Mouse (Mus musculus): ENCODE measurements around the gene Shf.

The Shf gene

DNA sequence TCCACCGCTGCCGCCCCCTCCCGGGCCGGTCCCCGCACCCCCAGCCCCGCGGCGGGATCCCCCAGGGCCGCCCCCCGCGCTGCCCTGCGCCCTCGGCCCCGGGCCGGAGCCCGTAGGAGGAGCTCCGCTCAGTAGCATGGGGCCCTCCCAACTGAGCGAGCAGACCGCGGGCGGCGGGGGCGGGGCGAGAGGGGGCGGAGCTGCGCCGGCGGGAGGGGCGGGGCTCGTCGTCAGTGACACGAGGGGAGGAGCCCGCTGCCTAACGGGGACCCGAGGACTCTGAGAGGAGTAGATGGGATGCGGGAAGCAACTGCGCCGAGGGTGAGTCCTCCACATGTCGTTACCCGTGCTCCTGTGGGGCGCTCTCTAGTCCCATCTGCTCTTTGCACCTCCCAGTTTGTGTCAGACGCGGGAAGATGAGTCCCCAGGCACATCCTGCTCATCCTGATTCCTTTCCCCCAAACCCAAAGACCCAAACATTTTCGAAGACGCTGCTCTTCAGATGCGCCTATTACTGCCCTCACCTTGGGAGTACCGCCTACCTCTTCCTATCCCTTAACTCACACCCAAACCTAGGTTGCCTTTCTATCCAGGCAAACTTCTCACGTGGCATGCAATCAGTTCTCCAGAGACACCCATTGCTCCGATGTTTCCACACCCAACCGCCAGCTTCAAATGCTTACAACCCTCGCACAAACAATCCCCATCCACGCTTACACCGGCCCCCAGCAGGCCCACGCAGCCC is at the start of gene Shf:
Gene Shf, minus strand, starts transcription at position 168 of the 745 bp plus-strand sequence.
- DNase-seq: peak; percentile 99

DNA sequence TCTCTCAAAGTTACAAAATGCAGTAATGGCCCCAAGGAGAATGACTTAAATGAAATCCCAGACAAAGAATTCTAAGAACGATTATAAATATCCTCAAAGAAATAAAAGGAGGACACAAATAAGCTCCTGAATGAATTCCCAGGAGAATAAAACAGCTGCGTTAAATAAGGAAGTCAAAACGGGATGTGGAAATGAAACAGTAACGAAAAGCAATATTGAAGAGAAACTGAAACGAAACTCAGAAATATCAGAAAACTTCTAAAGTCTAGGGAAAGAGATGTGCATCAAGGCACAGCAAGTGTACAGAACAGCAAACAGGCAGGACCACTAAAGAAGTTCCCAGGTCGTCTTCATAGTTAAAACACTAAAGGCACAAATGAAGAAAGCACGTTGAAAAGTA is 40.0 kb upstream of the Shf start:
- DNase-seq: no peak

DNA sequence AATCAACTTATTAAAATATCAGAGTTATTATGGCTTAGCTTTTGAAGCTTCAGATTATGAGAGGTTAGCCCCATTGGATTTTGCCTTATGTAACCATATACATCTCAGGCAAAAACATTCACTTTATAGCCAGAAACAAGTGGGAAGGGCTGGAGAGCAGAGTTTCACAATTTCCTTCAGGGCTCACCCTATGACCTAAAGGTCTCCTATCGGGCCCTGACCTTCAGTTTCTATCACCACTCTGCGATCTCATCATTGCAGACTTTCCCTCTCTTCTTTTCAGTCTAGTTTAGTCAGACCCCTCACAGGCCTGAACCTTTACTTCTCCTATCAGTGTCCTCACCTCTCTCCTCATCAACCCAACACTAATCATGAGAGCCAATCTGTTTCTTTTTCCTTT is 38.6 kb upstream of the Shf start:
- no peak for DNase-seq

DNA sequence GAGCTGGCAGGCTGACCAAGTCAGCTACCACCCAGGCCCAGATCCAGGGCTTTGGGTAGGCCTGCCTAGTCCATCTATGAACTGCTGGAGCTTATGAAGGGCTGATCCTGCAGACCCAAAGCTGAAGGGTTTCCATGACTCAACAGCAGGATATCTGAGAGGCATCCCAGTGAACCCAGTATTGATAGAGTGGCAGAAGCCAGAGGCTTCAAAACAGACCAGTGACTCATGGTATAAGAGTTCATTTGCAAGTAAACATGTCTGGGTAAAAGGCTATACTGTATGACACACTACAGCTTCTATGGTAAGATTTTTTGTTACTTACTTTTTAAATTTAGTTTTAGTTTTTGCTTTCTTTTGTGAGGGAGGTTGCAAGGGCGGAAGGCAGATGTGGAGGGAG is 27.2 kb upstream of the Shf start:
- DNase-seq: no peak

DNA sequence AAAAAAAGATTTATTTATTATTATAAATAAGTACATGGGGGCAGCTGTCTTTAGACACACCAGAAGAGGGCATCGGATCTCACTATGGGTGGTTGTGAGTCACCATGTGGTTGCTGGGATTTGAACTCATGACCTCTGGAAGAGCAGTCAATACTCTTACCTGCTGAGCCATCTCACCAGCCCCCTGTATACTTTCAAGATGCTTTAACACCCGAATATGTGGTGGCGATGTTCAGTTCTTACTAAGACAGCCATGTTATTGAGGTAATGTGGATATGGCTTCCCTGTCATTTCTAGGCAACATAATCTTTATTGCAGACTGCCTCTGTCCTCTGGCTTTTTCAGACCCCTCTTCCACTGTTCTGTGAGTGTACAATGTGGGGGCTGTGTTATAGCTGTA is 18.2 kb upstream of the Shf start:
- DNase-seq: peak; percentile 33

DNA sequence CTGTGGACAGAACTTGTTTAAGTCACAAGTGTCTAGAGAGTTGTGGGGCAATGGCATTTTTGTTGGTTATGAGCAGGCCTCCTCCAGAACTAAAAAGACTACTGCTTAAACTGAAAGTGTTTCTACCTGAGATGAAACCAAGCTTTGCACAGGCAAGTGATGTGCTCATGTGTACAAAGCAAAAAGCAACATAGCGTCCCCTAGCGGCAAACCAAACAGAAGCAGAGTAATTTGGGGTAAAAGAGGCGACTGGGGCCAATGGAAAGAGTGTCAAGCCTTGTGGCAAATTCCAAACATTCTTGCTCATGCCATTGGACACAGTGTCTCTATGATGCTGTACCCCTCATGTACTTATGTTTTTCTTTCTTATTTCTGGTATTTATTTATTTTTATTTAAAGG is 16.1 kb upstream of the Shf start:
- DNase-seq: peak; percentile 35

DNA sequence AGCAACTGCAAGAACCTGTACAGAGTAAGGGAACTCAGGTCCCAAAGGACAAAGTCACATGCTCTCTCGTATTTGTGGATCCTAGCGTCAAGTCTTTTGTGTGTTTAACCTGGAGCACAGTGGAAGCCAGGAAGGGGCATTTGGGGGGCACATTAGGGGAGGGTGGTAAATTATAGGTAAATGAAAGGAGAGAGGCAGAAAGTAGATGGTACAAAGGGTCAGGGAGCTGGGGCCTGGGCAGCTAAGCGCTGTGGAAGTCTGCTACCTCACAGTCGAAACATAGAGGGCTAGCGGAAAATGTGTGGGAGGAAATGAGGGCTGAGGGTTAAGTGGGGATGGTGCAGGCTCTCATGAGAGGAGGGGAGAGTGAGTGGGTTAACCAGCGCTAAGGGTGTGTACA is 13.2 kb upstream of the Shf start:
- DNase-seq: peak; percentile 91

DNA sequence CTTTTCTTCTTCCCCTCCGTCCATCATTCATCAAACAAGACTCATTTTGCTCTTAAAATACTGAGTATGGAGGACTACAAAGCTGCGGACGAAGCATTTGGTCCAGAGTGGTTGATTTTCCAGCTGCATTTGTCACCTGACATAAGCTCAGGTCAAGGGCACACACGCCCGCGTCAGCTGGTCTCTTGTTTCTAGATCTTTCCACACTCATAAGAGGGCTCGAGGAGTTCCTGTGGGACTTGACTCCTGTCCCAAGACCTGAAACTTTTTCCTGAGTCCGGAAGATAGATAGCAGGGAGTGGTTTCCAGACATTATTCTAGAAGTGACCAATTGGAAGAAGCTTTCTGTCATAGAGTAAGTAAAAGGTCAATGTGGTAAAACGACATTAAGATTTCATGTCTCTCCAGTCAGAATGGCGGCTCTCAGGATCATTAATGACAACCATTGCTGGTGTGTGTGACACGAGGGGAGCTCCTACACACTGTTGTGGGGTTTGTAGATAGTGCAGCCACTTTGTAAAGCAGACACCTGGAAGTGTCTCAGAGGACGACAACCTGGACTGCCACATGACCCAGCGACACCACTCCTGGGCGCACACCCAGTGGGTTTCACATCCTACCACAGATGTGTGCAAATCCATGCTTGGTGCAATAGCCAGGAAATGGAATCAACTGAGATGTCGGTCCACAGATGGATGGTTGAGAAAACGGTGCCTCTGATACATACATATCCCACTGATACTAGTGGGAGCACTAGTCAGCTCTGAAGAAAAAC is 12.6 kb upstream of the Shf start:
- peak; percentile 99 for DNase-seq

DNA sequence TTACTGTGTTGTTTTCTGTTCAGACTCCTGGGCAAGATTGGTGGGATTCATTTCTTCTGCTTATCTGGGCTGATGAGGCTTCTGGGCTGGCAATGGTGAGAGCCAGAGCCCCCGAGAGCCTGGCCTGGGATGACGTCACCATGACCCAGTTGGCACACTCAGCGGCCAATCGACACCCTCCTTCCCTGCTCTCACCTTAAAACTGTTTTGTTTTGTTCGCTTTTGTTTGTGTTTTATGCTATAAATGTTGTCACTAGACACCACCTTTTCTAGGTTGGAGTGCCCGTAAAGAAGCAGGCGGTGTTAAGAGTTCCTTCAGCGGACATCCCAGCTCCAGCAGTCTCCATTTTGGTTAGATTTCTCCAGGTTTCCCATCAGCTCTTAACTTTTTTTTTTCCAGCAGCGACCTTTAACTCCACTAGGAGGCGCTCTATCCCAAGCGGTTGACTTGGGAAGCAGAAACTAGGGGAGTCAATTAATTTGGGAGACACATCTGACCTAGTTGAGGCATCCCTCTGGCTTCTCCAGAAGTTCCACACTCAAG is 11.9 kb upstream of the Shf start:
- DNase-seq: peak; percentile 97

DNA sequence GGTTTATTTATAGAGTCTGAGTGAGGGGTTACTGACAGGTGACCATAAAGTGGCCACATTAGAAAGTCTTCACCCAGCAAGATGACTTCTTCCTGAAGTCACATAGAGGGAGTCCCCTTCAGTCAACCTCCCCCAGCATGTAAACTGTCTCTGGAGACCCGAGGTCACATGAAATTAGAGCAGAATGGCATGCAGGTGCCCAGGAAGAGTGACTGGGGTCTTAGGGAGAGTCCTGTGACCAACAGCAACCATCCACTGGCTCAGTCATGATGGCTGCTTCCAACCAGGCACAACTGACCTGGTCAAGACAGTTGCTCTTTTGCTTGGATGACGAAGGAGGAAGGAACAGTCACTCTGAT is 10.3 kb upstream of the Shf start:
- DNase-seq: peak; percentile 94

DNA sequence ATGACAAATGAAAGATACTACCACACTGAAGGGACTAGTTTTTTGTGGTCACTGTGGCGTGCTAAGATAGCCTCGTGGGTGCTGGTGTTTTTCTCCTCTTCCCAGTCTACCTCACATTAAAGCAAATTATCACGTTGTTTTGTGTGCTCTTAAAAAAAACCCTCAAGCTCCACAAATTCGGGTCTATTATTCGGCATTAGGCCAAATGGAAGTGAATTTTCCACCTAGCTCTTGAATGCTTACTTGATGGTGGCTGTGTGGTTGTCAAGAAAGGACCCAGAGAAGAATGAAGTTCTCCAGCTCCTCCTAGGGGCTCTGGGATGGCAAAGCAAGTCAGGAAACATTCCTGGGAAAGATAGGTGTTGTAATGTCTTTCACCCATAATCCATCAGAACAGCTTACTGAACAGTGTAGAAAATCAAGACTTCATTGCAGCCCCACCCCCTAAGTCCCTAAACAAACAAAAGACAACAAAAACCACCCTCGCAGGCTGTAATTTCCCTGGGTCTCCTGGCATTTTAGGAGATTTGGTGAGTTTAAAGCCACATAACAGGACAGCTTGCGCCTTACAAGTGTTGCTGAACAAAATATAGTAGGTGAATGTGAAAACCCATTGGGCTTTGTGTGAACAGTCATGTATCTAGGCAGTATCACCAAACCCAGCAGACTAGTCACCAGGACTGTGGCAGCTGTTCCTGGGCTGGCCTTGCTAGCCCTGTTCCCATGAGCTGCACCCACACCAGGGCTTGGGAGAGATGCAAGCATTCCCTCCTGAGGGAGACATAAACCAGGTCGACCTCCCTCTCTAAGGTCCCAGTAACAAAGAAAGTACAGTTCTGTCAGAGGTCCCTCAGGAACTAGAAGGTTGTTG is 9.7 kb upstream of the Shf start:
- DNase-seq: peak; percentile 92

DNA sequence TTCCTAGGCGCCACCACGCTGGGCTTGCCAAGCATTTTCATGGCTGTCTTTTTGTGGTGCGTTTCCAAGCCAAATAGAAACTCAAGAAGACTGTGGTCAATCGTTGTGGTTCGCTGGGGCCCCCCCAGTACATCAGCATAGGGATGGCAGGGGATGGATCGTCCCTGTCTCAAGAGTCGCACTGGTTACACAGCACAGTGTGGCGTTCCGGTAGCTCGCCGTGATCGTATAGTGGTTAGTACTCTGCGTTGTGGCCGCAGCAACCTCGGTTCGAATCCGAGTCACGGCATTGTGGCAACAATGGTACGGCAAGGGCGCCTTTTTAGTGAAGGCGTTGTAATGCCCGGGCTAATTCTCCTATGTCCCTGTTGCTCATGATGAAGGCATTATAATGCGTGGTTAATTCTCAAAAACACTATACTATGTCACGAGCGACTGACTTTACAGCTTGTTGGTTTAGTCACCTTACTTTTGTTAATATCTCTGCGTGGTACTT is 8.8 kb upstream of the Shf start:
- DNase-seq: no peak

DNA sequence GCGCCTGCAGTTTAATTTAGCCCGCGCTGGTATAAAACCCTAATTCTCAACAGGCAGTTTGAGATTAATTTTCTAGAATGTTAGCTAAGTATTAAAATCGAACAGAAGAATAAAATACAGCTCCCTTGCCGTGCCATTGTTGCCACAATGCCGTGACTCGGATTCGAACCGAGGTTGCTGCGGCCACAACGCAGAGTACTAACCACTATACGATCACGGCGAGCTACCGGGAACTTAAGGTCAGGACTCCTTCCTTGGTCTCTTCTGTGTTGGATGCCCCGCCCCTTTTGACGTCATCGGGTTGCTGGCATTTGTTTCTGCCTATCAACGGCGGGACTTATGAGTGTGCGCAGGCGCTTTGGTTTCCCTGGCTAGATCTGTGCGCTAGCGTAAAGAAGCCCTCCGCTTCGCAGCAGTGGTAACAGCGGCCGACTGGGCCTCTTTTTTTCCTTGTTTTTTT is 8.3 kb upstream of the Shf start:
- DNase-seq: peak; percentile 100

DNA sequence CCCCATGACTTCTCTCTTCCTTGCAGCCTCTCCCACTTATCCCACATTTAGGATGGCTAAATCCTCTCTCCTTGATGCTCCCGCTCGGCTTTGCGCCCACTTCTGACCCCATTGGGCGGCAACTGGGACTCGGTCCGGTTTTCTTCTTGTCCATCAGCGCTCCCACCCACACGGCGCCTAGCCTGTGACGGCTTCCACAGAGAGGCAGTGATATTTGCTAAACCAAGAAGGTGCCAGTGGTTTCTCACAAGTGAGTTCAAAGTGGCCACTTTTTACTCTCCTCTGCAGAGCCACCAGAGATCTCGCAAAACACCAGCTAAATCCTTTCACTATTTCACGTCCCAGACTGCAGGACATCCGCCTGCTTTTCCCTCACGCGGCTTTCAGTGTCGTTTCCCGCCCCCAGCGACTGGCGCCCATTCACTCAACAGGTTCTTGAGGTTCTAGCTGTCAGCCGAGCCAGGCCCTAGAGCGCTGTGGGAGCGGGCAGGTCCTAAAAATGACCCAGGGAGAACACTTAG is 7.1 kb upstream of the Shf start:
- peak; percentile 95 for DNase-seq

DNA sequence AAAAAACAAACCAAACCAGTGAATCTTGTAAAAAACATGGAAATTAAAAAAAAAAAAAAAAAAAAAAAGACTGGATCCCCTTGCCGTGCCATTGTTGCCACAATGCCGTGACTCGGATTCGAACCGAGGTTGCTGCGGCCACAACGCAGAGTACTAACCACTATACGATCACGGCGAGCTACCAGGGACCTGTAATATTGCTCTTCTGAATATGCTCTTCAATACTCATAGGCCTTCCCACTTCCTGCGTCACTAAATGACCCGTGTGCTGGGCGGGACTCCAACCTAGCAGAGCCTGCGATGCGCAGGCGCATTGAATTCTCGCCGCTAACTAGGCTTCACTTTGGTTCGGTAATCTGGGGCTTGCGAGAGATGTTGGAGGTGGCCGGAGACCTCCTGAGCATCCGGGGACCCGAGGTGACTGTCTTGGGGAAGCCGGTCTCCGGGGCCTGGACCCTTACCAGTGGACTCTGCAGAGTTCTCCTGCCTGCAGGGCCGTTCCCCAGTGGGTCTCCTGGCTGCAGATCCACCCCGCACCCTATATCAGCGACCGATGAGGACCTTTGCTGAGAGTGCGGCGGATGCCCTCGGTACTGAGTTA is 6.5 kb upstream of the Shf start:
- DNase-seq: peak; percentile 100

DNA sequence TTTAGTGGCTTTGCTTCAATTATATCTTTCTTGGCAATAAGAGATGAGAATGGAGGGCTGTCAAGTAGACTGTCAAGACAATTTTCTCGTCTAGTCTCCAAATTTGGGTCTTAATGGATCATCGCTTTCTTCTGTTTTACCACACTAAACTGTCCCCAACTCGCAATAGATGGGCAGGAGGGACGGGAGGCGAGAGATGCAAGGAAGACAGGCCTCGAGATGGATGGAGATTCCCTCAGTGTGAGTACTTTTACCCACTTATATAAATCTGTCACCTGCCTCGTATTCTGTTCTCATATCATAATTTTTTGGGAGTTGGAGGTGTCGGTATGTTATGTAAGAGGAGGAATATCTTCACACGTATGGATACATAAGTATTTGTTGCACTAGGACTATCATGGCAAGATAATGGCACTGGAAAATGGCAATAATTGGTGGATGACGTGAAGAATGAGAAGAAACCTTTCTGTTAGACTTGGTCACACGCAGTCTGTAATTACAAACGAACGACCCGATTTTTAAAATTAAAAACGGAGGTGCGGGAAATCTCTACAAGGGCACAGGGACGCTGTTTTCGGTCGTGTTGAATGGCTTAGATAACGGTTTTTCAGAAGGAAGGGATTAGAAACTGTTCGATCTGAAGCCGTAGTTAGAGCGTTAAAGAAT is 5.8 kb upstream of the Shf start:
- peak; percentile 79 for DNase-seq

DNA sequence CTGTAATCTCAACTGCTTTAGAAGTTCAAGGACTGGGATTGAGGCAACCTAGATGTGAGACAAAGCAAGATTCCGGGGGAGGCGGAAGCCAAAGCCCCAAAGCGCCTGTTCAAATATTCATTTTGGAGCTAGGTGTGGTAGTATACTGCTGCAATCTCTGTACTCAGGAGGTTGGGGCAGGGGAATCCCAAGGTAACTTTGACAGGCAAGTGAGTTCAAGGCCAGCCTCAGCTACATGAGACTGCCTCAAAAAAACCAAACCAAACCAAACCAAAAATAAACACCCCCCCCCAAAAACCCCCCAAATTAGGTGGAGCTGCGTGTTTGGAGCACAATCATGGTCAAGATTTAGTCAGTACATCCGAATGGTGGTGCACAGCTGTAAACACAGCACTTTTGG is 5.0 kb upstream of the Shf start:
- peak; percentile 74 for DNase-seq

DNA sequence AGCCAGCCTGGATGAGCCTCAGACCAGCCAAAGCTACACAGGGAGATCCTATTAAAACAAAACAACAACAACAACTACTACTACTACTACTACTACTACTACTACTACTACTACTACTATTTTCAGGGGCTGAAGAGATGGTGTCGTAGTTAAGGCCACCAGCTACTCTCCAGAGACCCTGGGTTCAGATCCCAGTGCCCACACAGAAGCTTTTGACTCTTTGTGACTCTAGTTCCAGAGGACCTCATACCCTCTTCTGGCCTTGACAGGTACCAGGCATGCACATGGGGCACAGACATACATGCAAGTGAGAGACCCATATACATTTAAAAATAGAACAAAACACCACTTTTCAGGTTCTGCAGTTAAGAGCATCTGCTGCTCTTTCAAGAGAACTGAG is 3.6 kb upstream of the Shf start:
- DNase-seq: peak; percentile 61

DNA sequence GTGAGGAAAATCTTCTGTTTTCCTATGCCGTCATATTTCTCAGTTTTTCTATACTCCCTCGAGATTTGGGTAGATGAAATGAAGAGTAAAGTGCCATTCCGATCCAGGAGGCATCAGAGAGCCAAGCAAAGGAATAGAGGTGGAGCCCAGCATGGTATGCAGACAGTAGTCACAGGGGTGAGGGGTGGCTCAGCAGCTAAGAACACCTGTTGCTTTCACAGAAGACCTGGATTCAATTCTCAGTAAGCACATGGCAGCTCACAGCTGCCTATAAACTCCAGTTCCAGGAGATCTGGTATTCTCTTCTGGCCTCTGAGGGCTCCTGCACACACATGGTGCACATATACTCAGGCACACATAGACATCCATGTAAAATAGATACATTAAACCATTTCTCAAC is 3.1 kb upstream of the Shf start:
- no peak for DNase-seq

DNA sequence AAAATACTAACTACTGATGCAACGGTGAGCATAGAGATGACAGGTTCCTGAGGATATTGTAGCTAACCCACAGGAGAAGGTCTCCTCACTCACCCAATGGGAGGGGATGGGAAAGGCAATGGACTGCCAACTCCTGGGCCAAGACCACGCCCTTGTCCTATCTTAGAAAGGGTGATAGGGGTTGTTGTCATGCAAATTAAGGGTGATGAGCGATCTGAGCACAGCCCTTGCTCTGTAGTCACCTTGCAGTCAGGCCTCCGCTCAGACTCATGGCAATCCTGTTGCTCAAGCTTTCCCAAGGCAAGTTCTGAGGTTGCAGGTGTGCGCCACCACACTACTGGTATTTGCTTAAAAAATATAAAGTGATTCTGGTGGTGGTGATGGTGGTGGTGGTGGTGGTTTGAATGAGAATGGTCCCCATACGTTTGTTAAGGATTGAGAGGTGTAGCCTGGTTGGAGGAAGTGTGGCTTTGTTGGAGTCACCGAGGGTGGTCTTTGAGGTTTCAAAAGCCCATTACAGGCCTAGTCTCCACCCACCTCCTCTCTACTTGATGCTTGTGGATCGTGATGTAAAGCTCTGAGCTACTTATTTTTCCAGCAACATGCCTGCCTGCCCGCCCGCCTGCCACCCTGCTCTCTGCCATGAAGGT is 1.3 kb upstream of the Shf start:
- peak; percentile 89 for DNase-seq

Measured in heart, adult 11 months (tissue).